Mouse (Mus musculus): Measurements from ENCODE around the gene Camta1. TPM values are rescaled to one million over a fixed set of nuclear protein-coding genes. Genes with fewer than 3 reads are reported as not detected.
"Not testable (repeated sequence)": the region's sequence is repeated elsewhere in the genome, so short reads cannot be mapped to it uniquely, and the experiment has no call there.

Camta1 gene
- total RNA-seq, 1 experiment from 2014 or later = 37.3 TPM

DNA sequence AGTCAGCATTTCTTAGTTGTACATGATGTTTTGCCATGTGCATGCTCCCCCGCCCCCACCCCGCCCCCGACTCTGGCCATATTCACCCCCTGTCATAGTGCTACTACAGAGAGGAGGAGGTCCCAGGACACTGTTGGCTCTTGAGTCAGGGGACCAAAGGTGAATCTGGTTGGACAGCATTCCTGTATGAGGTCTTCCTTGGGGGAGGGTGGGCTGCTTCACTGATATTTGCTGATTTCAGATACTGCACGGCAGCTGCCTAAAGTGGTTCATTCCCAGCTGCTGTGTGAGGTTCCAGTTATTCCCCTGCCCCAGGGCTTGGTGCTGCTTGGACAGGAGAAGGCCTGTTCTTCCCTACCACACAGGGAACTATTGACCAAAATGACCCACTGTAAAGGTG, 973.2 kb downstream of the Camta1 start:
- no peak for DNase-seq

DNA sequence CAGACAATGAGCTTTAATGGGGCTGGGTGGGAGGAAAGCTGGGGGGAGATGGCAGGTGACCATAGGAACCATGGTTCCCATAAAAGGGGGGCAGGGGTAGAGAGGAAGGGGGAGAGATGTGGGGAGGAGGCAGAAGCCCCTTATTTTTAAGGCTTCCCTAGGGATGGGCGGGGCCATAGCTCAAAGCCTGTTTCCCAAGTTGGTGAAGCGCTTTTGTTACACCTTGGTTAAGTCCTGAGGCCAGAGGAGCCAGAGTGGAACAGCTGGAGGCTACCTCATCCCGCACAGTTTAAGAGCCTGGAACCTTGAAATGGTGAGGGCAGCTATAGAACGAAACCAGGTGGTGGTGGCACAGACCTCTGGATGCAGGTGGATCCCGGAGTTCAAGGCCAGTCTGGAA, 973.8 kb downstream of the Camta1 start:
- DNase-seq = no peak

DNA sequence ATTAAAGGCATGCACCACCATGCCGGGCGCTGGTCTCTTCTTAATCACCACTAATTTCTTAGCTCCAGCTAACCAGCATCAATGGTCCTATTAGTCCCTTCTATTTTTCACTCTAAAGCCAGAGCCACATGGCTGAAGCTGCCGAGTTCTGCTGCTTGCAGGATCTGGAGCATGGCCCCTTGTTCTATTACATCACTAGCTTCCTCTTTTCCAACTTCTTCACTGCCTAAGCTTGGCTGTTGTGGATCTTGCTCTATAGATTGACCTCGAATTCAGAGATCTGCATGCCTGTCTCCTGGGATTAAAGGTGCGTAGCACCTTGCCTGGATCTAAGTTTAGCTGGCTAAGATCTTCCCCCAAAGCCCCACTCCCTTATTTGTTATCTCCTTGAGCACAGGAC, 979.0 kb downstream of the Camta1 start:
- DNase-seq = no peak

DNA sequence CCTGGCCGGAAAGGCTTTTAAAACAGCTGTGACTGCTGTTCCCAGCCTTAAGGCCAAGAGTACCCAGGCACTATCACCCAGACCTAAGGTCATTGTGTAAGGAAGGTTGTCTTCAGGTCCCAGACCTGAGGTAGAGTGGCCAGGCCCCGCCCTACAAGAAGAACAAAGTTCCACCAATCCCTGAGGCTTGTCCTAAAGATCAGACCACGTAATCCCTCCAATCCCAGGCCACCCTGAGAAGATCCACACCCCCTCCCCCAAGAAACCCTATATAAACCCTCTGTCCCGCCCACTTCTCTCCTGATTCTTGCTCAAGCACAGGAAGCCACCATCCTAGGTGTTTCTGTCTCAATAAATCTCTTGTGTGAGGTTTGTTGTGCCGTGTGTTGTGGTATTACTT, 981.3 kb downstream of the Camta1 start:
- no peak for DNase-seq

DNA sequence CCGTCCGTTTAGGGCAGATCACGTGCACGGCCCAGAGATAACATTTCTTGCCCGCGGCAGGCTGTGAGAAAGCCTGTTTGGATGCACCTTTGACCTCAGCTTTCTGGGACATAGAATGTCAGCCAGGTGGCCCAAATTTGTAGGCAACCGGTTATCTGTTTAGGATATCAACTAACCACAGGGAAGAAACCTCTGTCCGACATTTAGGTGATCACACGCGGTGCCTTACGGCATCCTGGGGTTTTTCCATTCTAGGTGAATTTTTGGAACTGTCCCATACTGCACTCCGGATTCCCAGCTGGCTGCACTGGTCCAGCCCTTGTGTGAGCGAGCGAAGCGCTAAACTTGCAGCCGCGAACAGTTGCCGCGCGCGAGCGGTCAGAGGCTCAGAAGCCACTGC, 982.0 kb downstream of the Camta1 start:
- DNase-seq = no peak

DNA sequence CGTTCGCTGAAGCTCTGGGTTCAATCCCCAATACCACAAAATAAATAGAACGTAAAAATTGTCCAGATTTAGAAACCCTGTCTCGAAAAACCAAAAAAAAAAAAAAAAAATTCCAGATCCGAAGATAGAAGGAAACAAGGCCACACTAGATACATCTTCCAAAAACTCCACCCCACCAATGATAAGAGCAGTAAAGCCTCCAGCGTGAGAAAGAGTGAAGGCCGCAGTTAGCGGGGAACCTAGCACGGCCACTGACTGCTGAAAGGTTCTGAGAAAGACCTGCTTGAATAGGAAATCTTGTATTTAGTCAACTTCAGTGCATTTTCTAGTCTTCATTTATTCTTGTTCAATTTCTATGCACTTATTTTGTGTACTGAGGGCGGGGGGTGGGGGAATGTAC, 986.3 kb downstream of the Camta1 start:
- no peak for DNase-seq

DNA sequence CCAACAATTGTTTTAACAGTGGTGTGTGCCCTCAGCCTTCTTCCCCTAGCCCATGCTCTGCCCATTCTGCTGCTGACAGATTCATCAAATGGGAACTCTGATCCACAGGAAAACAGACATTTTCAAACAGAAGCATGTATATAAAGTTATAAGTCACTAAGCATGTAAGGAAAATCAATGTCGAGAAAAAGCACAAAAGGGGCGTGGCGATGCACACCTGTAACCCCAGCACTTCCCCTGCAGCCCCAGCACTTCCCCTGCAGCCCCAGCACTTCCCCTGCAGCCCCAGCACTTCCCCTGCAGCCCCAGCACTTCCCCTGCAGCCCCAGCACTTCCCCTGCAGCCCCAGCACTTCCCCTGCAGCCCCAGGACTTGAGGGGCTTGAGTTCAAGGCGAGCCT, 987.3 kb downstream of the Camta1 start:
- DNase-seq = not testable (repeated sequence)

DNA sequence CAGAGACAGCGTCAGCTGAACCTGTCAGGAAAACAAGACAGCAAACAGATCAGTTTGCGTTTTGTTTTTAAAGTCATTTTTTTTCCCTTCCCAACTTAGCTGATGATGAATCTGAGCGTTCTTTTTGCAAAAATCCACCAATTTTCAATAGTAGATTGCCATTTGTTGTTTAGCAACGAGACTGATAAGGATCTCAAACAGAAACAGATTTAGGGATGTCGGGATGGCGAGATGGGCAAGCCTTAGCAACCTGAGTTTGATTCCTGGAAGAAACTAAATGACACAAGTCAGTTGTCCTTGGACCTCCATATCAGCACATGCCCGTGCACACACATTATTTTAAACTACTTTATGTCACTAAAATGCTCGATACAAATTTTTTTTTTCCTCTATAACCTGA, 989.0 kb downstream of the Camta1 start:
- DNase-seq = no peak

DNA sequence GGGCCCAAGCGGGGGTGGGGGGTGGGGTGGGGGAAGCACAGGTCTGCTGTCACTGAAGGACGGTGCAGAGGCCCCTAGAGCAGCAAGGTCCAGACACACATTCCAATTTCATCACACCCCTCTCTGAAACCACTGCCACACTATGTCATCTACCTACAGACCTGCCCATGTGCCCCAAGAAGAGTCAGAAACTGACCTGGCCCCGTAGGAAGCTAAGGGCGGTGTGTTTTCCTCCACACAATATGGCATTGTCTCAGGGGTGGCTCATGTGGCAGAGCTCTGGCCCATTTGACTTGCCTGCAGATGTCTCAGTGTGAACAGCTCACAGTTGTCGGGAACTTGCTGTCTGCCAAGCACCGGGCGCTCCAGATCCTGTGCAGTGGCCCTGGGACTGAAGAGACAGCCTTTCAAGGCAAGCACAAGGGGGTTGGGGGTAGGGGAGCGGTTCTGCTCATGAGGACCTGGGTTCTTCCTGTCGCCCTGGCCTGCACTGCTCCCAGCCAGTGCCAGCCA, 989.5 kb downstream of the Camta1 start:
- peak; percentile 45 for DNase-seq

DNA sequence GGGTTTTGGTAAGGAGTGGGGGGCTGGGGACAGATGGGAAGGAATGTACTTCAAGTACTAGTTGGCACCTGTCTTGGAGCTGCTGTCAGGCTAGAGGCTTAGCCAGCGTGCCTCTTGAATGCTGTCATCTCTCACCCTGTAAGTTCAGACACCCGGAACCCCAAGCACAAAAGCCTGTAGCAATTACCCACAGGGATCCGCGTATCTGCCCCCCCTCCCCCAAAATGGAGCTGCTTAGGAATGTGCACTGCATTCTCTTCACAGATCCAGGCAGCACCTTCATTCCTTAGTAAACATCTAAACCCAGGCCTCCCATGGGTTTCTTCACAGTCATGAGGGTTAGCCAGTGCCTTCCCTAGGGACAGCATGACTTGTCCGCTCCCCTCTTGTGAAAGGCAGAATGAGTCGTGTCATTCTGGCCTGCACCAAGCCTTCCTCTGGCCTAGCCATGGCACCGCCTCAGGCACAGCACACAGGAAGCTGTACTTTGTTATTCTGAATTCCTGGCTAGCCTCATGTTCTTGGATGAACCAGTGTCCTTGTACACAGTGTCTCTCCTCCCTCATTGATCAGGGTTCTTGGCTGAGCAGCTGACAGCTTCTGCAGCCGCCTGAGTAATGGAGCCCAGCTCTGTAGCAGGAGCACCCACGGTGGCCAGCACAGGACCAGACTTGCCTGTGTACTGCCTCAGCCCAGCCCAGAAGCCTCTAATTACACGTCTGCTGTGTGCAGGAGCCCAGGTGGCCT, 990.1 kb downstream of the Camta1 start:
- peak; percentile 62 for DNase-seq

DNA sequence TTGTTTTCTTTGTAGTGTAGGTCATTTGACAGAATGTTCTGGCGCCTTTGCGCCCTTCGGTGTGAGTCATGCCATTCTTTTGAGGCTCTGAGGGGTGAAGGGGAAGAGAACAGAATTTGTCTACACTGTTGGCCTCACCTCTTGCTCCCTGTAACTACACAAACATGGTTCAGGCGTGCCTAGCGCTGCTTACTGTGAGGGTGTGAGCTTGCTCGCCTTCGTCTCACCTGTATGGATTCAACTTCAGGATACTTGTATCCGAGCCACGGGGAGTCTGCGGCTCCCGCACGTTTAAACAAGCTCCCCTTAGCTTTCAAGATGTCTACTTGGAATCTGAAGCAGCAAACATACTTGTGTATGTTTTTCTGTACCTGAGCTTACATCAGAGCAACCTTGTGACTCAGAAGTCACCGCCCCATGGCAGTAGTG, 990.7 kb downstream of the Camta1 start:
- DNase-seq = no peak

DNA sequence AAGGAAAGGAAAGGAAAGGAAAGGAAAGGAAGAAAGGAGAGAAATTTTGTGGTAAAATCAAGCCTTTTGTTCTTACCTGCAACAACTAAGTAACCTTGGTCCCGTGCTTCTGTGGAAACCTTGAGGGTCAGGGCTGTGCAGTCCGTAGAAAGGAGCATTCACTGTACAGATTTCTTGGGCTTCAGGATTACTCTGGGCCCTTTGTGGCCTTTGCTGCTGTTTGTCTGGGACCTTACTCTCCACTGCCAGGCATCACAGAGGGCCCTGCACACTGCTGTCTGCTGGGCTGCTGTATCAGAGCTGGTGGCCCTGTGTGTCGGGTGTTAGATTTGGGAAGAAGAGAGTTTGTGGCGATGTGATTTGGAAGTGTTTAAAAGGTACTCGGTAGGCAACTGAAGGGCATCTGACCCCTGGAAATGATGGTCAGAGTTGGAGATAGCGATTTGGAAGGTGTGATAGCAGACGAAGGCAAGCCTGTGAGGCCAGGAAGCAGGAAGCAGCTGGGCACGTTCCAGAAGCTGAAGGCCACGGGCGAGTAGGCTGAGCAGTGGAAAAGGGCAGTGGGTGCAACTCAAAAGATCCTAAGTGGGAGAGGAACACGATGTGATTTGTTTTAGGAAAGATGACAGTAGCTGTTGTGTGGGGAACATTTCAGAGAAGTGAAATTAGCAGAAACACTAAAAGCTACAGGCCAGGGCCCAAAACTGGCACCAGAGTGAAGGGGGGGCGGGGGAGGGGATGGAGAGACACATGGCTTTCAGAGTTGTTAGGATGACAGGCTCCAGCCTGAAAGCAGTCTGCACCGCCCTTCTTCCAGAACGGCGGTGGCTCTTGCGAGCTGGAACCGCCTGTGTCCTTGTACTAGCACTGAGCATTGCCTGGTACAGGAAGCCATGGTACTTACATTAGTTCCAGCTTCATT, 992.1 kb downstream of the Camta1 start:
- peak; percentile 67 for DNase-seq

DNA sequence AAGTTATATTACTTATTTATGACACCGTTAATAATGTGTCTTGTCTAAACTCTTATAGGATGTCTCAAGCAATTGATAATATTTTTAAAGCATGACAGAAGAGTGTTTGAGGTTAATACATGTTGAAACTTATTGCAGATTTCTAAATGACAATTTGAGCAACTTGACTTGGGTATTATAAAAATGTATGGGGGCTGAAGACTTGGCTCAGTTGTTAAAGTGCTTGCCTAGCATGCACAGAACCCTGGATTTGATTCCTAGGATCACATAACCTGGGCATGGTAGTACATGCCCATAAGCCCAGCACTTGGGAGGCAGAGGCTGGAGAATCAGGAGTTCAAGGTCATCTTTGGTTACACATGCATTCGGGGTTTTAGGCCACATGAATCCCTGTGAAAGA, 992.8 kb downstream of the Camta1 start:
- DNase-seq = no peak

DNA sequence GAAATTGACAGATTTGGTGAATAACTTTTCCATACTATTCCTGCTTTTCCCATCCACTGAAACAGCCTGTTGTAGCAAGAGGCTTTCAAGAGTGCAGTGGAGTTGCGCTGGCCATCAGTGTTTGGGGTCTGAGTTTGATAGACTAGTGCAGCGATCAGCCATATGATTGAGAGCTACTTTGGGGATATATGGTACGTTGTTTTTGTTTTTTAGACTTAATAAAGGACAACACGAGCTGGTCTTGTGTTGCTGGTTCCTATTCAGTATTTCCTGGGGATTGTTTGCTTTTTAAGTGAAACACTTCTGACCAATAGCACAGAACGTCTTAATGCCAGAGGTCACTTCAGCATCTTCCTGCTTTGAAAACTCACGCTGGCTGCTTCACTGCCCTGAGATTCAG, 993.5 kb downstream of the Camta1 start:
- no peak for DNase-seq

Other genes with a start within 250 kb of the Camta1 start
- gene Dnajc11, start 71.8 kb upstream of the Camta1 start, total RNA-seq (2021) = 104 and 112 TPM in 2 replicates
- 24.3 and 32.8 TPM in 2 replicates for gene Thap3, start 127.1 kb upstream of the Camta1 start, total RNA-seq (2021)
- gene Phf13, start 134.4 kb upstream of the Camta1 start, total RNA-seq (2021) = 14.4 and 19.0 TPM in 2 replicates
- gene Klhl21, start 146.9 kb upstream of the Camta1 start, total RNA-seq (2021) = 24.8 and 28.5 TPM in 2 replicates
- gene Zbtb48, start 165.8 kb upstream of the Camta1 start, total RNA-seq (2021) = 11.0 and 11.6 TPM in 2 replicates
- 0.09 TPM in 1 of 2 replicates, not detected in the other for gene Tas1r1, start 176.7 kb upstream of the Camta1 start, total RNA-seq (2021)
- gene Nol9, start 177.4 kb upstream of the Camta1 start, total RNA-seq (2021) = 26.6 and 29.1 TPM in 2 replicates
- 12.9 and 15.6 TPM in 2 replicates for gene Plekhg5, start 210.6 kb upstream of the Camta1 start, total RNA-seq (2021)